18 mouse cellular contexts compared by ENCODE assay signal in genomic region chr15:86427439-86427838, GRCm38 (mm10).
DNase-seq lines count a peak whose midpoint lies in the region; ATAC-seq and TF ChIP-seq lines count a peak whose summit lies in the region.
"Had no signal": no experiment of that assay in that cellular context is flagged by ENCODE, and none has a peak within 500 bp of the region (broad histone marks: within the 10 kb centered on the region; RNA-seq: fewer than 3 reads in every experiment).

No protein-coding gene starts in this region.

- no peak overlapping the region for H3K4me3 ChIP-seq in intestine, embryonic 16.5 days (ENCODE audit: low read length)
- no peak overlapping the region for H3K4me3 ChIP-seq in intestine, embryonic 15.5 days (replicated peaks)
- H3K4me3 ChIP-seq in lung, embryonic 14.5 days (ENCODE audit: low read depth, low read length): no peak overlapping the region
- H3K4me3 ChIP-seq in limb, embryonic 10.5 days: no peak overlapping the region
- H3K4me3 ChIP-seq: embryonic facial prominence, embryonic 12.5 days; forebrain, embryonic 15.5 days; heart, embryonic 15.5 days had no signal

- WGBS in intestine, embryonic 16.5 days: 69% methylated on average over 4 of the region's 4 CpGs
- WGBS in intestine, embryonic 15.5 days: 74% methylated on average over 4 of the region's 4 CpGs
- WGBS in lung, embryonic 14.5 days: 68% methylated on average over 4 of the region's 4 CpGs
- WGBS in limb, embryonic 10.5 days: 89% methylated on average over 4 of the region's 4 CpGs

- no peak overlapping the region for H3K4me2 ChIP-seq in intestine, embryonic 16.5 days (ENCODE audit: low read depth, low read length)
- H3K4me2 ChIP-seq in intestine, embryonic 15.5 days (replicated peaks): no peak overlapping the region
- H3K4me2 ChIP-seq in lung, embryonic 14.5 days: no peak overlapping the region
- H3K4me2 ChIP-seq: embryonic facial prominence, embryonic 12.5 days; forebrain, embryonic 15.5 days; heart, embryonic 11.5 days; heart, embryonic 15.5 days had no signal

- no peaks in the 10 kb centered on the region for H3K27me3 ChIP-seq in intestine, embryonic 16.5 days (replicated peaks; ENCODE audit: control insufficient read depth, insufficient read depth, low read length)
- H3K27me3 ChIP-seq in intestine, embryonic 15.5 days (replicated peaks): no peaks in the 10 kb centered on the region
- no peaks in the 10 kb centered on the region for H3K27me3 ChIP-seq in lung, embryonic 14.5 days (ENCODE audit: insufficient read depth, low read length)
- H3K27me3 ChIP-seq in limb, embryonic 10.5 days (ENCODE audit: low read depth, poor library complexity, severe bottlenecking): no peaks in the 10 kb centered on the region
- H3K27me3 ChIP-seq: embryonic facial prominence, embryonic 12.5 days; forebrain, embryonic 15.5 days had no signal

- H3K9ac ChIP-seq in intestine, embryonic 16.5 days (ENCODE audit: low read depth, low read length): no peak overlapping the region
- no peak overlapping the region for H3K9ac ChIP-seq in intestine, embryonic 15.5 days
- no peak overlapping the region for H3K9ac ChIP-seq in lung, embryonic 14.5 days
- H3K9ac ChIP-seq: embryonic facial prominence, embryonic 12.5 days; forebrain, embryonic 15.5 days; heart, embryonic 15.5 days had no signal

- TF ChIP-seq CTCF in lung, embryonic 14.5 days (IDR thresholded peaks at IDR 0.05; ENCODE audit: low read depth): no peak

- no peak overlapping the region for H3K27ac ChIP-seq in intestine, embryonic 16.5 days (ENCODE audit: low read length)
- H3K27ac ChIP-seq in intestine, embryonic 15.5 days: no peak overlapping the region
- H3K27ac ChIP-seq in lung, embryonic 14.5 days (ENCODE audit: low read depth): peak overlapping the region; percentile 50
- peak overlapping the region; percentile 42; the same call in 1 of the 2 replicates for H3K27ac ChIP-seq in limb, embryonic 10.5 days
- H3K27ac ChIP-seq: embryonic facial prominence, embryonic 12.5 days; forebrain, embryonic 15.5 days; heart, embryonic 15.5 days had no signal

- peak; percentile 21 for DNase-seq in lung, embryonic 14.5 days
- DNase-seq in lung, postnatal 14 days: no peak
- no peak for DNase-seq in limb, embryonic 10.5 days (ENCODE audit: low spot score)
- peak; percentile 7 for DNase-seq in lung, postnatal 36 days
- DNase-seq in urinary bladder, adult 2 months (ENCODE audit: low spot score): no peak
- DNase-seq: adrenal gland, postnatal 10 days; cerebellum, adult 11 months; cerebellum, adult 8-10 months; cerebellum, postnatal 14 days; gastrocnemius, postnatal 36 days; heart, adult 11 months; heart, postnatal 14 days had no signal

- H3K9me3 ChIP-seq in intestine, embryonic 16.5 days (ENCODE audit: control insufficient read depth, low read length): no peaks in the 10 kb centered on the region
- H3K9me3 ChIP-seq in intestine, embryonic 15.5 days: no peaks in the 10 kb centered on the region
- no peaks in the 10 kb centered on the region for H3K9me3 ChIP-seq in lung, embryonic 14.5 days (ENCODE audit: low read depth, low read length)
- H3K9me3 ChIP-seq in limb, embryonic 10.5 days (replicated peaks): no peaks in the 10 kb centered on the region
- H3K9me3 ChIP-seq: embryonic facial prominence, embryonic 12.5 days; forebrain, embryonic 15.5 days; heart, embryonic 15.5 days had no signal

- H3K4me1 ChIP-seq in intestine, embryonic 16.5 days (ENCODE audit: control insufficient read depth, insufficient read depth, low read length): no peaks in the 10 kb centered on the region; the same call in 1 of the 2 replicates
- H3K4me1 ChIP-seq in intestine, embryonic 15.5 days (replicated peaks): no peaks in the 10 kb centered on the region
- H3K4me1 ChIP-seq in lung, embryonic 14.5 days (ENCODE audit: insufficient read depth): no peaks in the 10 kb centered on the region
- peaks cover 64% of the 10 kb centered on the region for H3K4me1 ChIP-seq in limb, embryonic 10.5 days
- H3K4me1 ChIP-seq: embryonic facial prominence, embryonic 12.5 days had no signal

- ATAC-seq in intestine, embryonic 16.5 days: 0 out of 2 replicates have a peak, but pooled peaks have one; percentile 28
- ATAC-seq in intestine, embryonic 15.5 days: no peak
- peak; percentile 49; the same call in 1 of the 2 replicates for ATAC-seq in lung, embryonic 14.5 days (ENCODE audit: insufficient read depth)
- ATAC-seq: forebrain, embryonic 15.5 days had no signal

- H3K36me3 ChIP-seq in intestine, embryonic 16.5 days (ENCODE audit: control insufficient read depth, insufficient read depth, low read length): no peaks in the 10 kb centered on the region
- H3K36me3 ChIP-seq in intestine, embryonic 15.5 days: no peaks in the 10 kb centered on the region
- H3K36me3 ChIP-seq in lung, embryonic 14.5 days (ENCODE audit: insufficient read depth): no peaks in the 10 kb centered on the region
- no peaks in the 10 kb centered on the region for H3K36me3 ChIP-seq in limb, embryonic 10.5 days
- H3K36me3 ChIP-seq: embryonic facial prominence, embryonic 12.5 days; forebrain, embryonic 15.5 days; heart, embryonic 15.5 days had no signal

Comparison
In these comparisons a context has a peak if more than half of its experiments do, and no peak if none do; other contexts are left out.
1. DNase-seq: peak in lung, embryonic 14.5 days (single experiment) and lung, postnatal 36 days (single experiment); none in lung, postnatal 14 days (single experiment), limb, embryonic 10.5 days (single experiment) and urinary bladder, adult 2 months (single experiment).
2. H3K27ac ChIP-seq: peak in lung, embryonic 14.5 days (single experiment) and limb, embryonic 10.5 days (single experiment); none in intestine, embryonic 16.5 days (single experiment) and intestine, embryonic 15.5 days (single experiment).